Mouse (Mus musculus) heart, embryonic 15.5 days (tissue): Measurements from ENCODE around the gene Igfbpl1. TPM values are rescaled to one million over a fixed set of nuclear protein-coding genes. Genes with fewer than 3 reads are reported as not detected.

Experiments used
- ATAC-seq: fragments of 200-750 bp; cut with Nextera tagmentation; replicated peaks from 2 replicates; pipeline ENCODE4 v1.8.0; 2017; ENCODE audit warnings: low read depth, moderate TSS enrichment; ENCODE audit not compliant: insufficient number of reproducible peaks, insufficient read depth, low FRiP score
- H3K27ac ChIP-seq: fragments of 300-500 bp; sonication (generic); 2 replicates; pipeline ENCODE4 v1.5.1; 2015; ENCODE audit warnings: mild to moderate bottlenecking, inconsistent platforms
- H3K27me3 ChIP-seq: fragments of 300-500 bp; sonication (generic); 2 replicates; pipeline ENCODE4 v1.6.1; 2015; ENCODE audit warnings: inconsistent platforms
- H3K36me3 ChIP-seq: fragments of 300-500 bp; sonication (generic); 2 replicates; pipeline ENCODE4 v1.6.1; 2015; ENCODE audit warnings: mild to moderate bottlenecking, inconsistent platforms
- H3K4me1 ChIP-seq: fragments of 300-500 bp; sonication (generic); replicated peaks from 2 replicates; pipeline ENCODE4 v1.6.1; 2015; ENCODE audit warnings: inconsistent platforms
- H3K4me2 ChIP-seq: fragments of 300-500 bp; sonication (generic); 2 replicates; pipeline ENCODE4 v1.6.1; 2015; ENCODE audit warnings: inconsistent platforms, mild to moderate bottlenecking, moderate library complexity
- H3K4me3 ChIP-seq: fragments of 300-500 bp; sonication (generic); 2 replicates; pipeline ENCODE4 v1.5.1; 2015; ENCODE audit warnings: mild to moderate bottlenecking, inconsistent platforms
- H3K9ac ChIP-seq: fragments of 300-500 bp; sonication (generic); 2 replicates; pipeline ENCODE4 v1.6.1; 2015; ENCODE audit warnings: mild to moderate bottlenecking, inconsistent platforms
- H3K9me3 ChIP-seq: fragments of 300-500 bp; sonication (generic); replicated peaks from 2 replicates; pipeline ENCODE4 v1.6.1; 2016; ENCODE audit warnings: inconsistent platforms
- WGBS: fragments of 180-500 bp; shearing (Covaris S2); methylation state at CpG from one replicate; pipeline ENCODE4 v1.1.7; 2015; ENCODE audit warnings: mixed read lengths; 5-methylcytosine and 5-hydroxymethylcytosine counted together
- polyA plus RNA-seq: library from polyadenylated mRNA; unstranded; fragments of >200 nt; fragmentation: Nextera tagmentation; extraction: Ambion mirVana; gene quantifications from 2 replicates; pipeline ENCODE4 v1.2.1, GENCODE M21; 2015

The Igfbpl1 gene
- polyA plus RNA-seq, 1 experiment from 2014 or later = 2.0 TPM

GRCm38 (mm10) chr4:45848109-45848824, 21.5 kb upstream of the Igfbpl1 start, which contains the start of gene Stra6l:
Gene Stra6l (plus strand): TSS chr4:45848664.
- no peak within 1 kb of the TSS for H3K4me3 ChIP-seq
- no peak for ATAC-seq
- 60% methylated on average over 10 of the region's 10 CpGs for WGBS
- H3K4me2 ChIP-seq = no peak within 1 kb of the TSS
- no peaks in the 10 kb centered on the region for H3K36me3 ChIP-seq
- no peaks in the 10 kb centered on the region for H3K9me3 ChIP-seq
- H3K27ac ChIP-seq = no peak within 1 kb of the TSS
- 0 out of 2 replicates have a peak, but pooled peaks cover 4% of the 10 kb centered on the region for H3K27me3 ChIP-seq
- peaks cover 14% of the 10 kb centered on the region for H3K4me1 ChIP-seq
- H3K9ac ChIP-seq = no peak within 1 kb of the TSS

- Histone ChIP-seq H3K9ac (no peak overlapping the region), H3K4me3 (no peak overlapping the region), H3K4me1 (peaks cover 10% of the 10 kb centered on the region), H3K4me2 (no peak overlapping the region), H3K36me3 (no peaks in the 10 kb centered on the region), H3K9me3 (no peaks in the 10 kb centered on the region), H3K27ac (no peak overlapping the region), H3K27me3 (0 out of 2 replicates have a peak, but pooled peaks cover 1% of the 10 kb centered on the region)
- 87% methylated on average over 2 of the region's 2 CpGs for WGBS
- no peak for ATAC-seq
Measured at GRCm38 (mm10) chr4:45846263-45846662, 19.5 kb upstream of the Igfbpl1 start.

- ATAC-seq = no peak
- Histone ChIP-seq H3K9ac (no peak overlapping the region), H3K9me3 (no peaks in the 10 kb centered on the region), H3K4me3 (no peak overlapping the region), H3K4me2 (no peak overlapping the region), H3K27ac (no peak overlapping the region), H3K36me3 (no peaks in the 10 kb centered on the region), H3K27me3 (no peaks in the 10 kb centered on the region), H3K4me1 (peaks cover 10% of the 10 kb centered on the region)
- WGBS = 42% methylated on average over 14 of the region's 14 CpGs
Measured at GRCm38 (mm10) chr4:45844355-45844754, 17.6 kb upstream of the Igfbpl1 start.

GRCm38 (mm10) chr4:45833461-45833860, 6.7 kb upstream of the Igfbpl1 start:
- WGBS = 58% methylated on average over 5 of the region's 5 CpGs
- no peak for ATAC-seq
- no peak overlapping the region for H3K4me2 ChIP-seq
- H3K36me3 ChIP-seq = no peaks in the 10 kb centered on the region
- no peaks in the 10 kb centered on the region; the same call in 1 of the 2 replicates for H3K4me1 ChIP-seq
- peaks cover 34% of the 10 kb centered on the region for H3K27me3 ChIP-seq
- H3K9ac ChIP-seq = no peak overlapping the region
- H3K9me3 ChIP-seq = no peaks in the 10 kb centered on the region
- no peak overlapping the region for H3K4me3 ChIP-seq
- H3K27ac ChIP-seq = no peak overlapping the region

GRCm38 (mm10) chr4:45831996-45832395, 5.3 kb upstream of the Igfbpl1 start:
- Histone ChIP-seq H3K27me3 (peaks cover 48% of the 10 kb centered on the region), H3K4me2 (no peak overlapping the region)
- no peak for ATAC-seq

GRCm38 (mm10) chr4:45829907-45830759, 3.4 kb upstream of the Igfbpl1 start:
- H3K9me3 ChIP-seq = no peaks in the 10 kb centered on the region
- peaks cover 10% of the 10 kb centered on the region for H3K4me1 ChIP-seq
- H3K4me3 ChIP-seq = no peak overlapping the region
- peaks cover 67% of the 10 kb centered on the region for H3K27me3 ChIP-seq
- no peak for ATAC-seq
- 69% methylated on average over 13 of the region's 13 CpGs for WGBS
- no peak overlapping the region for H3K4me2 ChIP-seq
- H3K27ac ChIP-seq = no peak overlapping the region
- no peak overlapping the region for H3K9ac ChIP-seq
- H3K36me3 ChIP-seq = no peaks in the 10 kb centered on the region

More at GRCm38 (mm10) chr4:45831996-45832395, 5.3 kb upstream of the Igfbpl1 start:
- H3K9ac ChIP-seq = no peak overlapping the region
- 73% methylated on average over 7 of the region's 7 CpGs for WGBS
- H3K4me1 ChIP-seq = no peaks in the 10 kb centered on the region; the same call in 1 of the 2 replicates
- no peaks in the 10 kb centered on the region for H3K36me3 ChIP-seq
- no peak overlapping the region for H3K4me3 ChIP-seq
- no peak overlapping the region for H3K27ac ChIP-seq
- no peaks in the 10 kb centered on the region for H3K9me3 ChIP-seq

GRCm38 (mm10) chr4:45824761-45825556, 1.8 kb downstream of the Igfbpl1 start:
- Histone ChIP-seq H3K4me1 (peaks cover 40% of the 10 kb centered on the region), H3K27ac (no peak overlapping the region)
- WGBS = 40% methylated on average over 14 of the region's 14 CpGs

GRCm38 (mm10) chr4:45824049-45824760, 2.5 kb downstream of the Igfbpl1 start:
- 13% methylated on average over 10 of the region's 10 CpGs for WGBS
- H3K4me2 ChIP-seq = no peak overlapping the region
- H3K27me3 ChIP-seq = peaks cover 63% of the 10 kb centered on the region
- H3K4me1 ChIP-seq = peaks cover 48% of the 10 kb centered on the region
- H3K9me3 ChIP-seq = no peaks in the 10 kb centered on the region
- H3K27ac ChIP-seq = no peak overlapping the region
- H3K4me3 ChIP-seq = no peak overlapping the region
- no peak overlapping the region for H3K9ac ChIP-seq
- H3K36me3 ChIP-seq = no peaks in the 10 kb centered on the region
- ATAC-seq = no peak

More at GRCm38 (mm10) chr4:45824761-45825556, 1.8 kb downstream of the Igfbpl1 start:
- H3K4me3 ChIP-seq = no peak overlapping the region
- H3K36me3 ChIP-seq = no peaks in the 10 kb centered on the region
- H3K4me2 ChIP-seq = 0 out of 2 replicates have a peak overlapping the region, but pooled peaks have one; percentile 14
- no peak for ATAC-seq
- peaks cover 71% of the 10 kb centered on the region for H3K27me3 ChIP-seq
- no peaks in the 10 kb centered on the region for H3K9me3 ChIP-seq
- no peak overlapping the region for H3K9ac ChIP-seq

GRCm38 (mm10) chr4:45822781-45823575, 3.7 kb downstream of the Igfbpl1 start:
- Histone ChIP-seq H3K4me1 (peaks cover 58% of the 10 kb centered on the region), H3K27me3 (peaks cover 51% of the 10 kb centered on the region), H3K36me3 (no peaks in the 10 kb centered on the region), H3K4me3 (no peak overlapping the region), H3K9ac (no peak overlapping the region), H3K4me2 (no peak overlapping the region), H3K27ac (no peak overlapping the region), H3K9me3 (no peaks in the 10 kb centered on the region)
- 38% methylated on average over 11 of the region's 11 CpGs for WGBS
- no peak for ATAC-seq

GRCm38 (mm10) chr4:45821995-45822394, 4.7 kb downstream of the Igfbpl1 start:
- H3K36me3 ChIP-seq = no peaks in the 10 kb centered on the region
- WGBS = 50% methylated on average over 3 of the region's 3 CpGs
- no peak overlapping the region for H3K9ac ChIP-seq
- no peak overlapping the region for H3K4me3 ChIP-seq
- H3K27ac ChIP-seq = no peak overlapping the region
- peaks cover 41% of the 10 kb centered on the region for H3K27me3 ChIP-seq
- H3K4me1 ChIP-seq = peaks cover 60% of the 10 kb centered on the region
- H3K4me2 ChIP-seq = no peak overlapping the region
- ATAC-seq = no peak
- no peaks in the 10 kb centered on the region for H3K9me3 ChIP-seq
